Mouse (Mus musculus): Measurements from ENCODE around the gene 4931408C20Rik.

Gene 4931408C20Rik

GRCm38 (mm10) chr1:26686842-26687760 is at the start of gene 4931408C20Rik:
Gene 4931408C20Rik (minus strand): TSS chr1:26687460.
- DNase-seq (ENCODE audit: low spot score) = no peak

GRCm38 (mm10) chr1:26687926-26688325 is 666 bp upstream of the 4931408C20Rik start:
- DNase-seq (ENCODE audit: low spot score) = no peak

- DNase-seq (ENCODE audit: low spot score) = no peak
These were observed 1.1 kb downstream of the 4931408C20Rik start for GRCm38 (mm10) chr1:26685952-26686693.

GRCm38 (mm10) chr1:26685383-26685782 is 1.9 kb downstream of the 4931408C20Rik start:
- no peak for DNase-seq (ENCODE audit: low spot score)

- DNase-seq (ENCODE audit: low spot score) = no peak
These were observed 37.4 kb downstream of the 4931408C20Rik start for GRCm38 (mm10) chr1:26649704-26650388.

- no peak for DNase-seq (ENCODE audit: low spot score)
These were observed 51.2 kb downstream of the 4931408C20Rik start for GRCm38 (mm10) chr1:26636051-26636450.
